20 mouse cellular contexts compared by ENCODE assay signal in genomic region chr4:88213895-88214294, GRCm38 (mm10).
DNase-seq lines count a peak whose midpoint lies in the region; ATAC-seq and TF ChIP-seq lines count a peak whose summit lies in the region.
"Had no signal": no experiment of that assay in that cellular context is flagged by ENCODE, and none has a peak within 500 bp of the region (broad histone marks: within the 10 kb centered on the region; RNA-seq: fewer than 3 reads in every experiment).

No protein-coding gene starts in this region.

- POLR2A ChIA-PET in Patski (lab: Charles Lee), result no interaction called here

- no peaks in the 10 kb centered on the region for H3K79me2 ChIP-seq in C2C12 (ENCODE audit: control insufficient read depth, insufficient read depth)

- H3K36me3 ChIP-seq in lung, embryonic 15.5 days, result no peaks in the 10 kb centered on the region
- no peaks in the 10 kb centered on the region for H3K36me3 ChIP-seq in C2C12 (ENCODE audit: control insufficient read depth, insufficient read depth)
- no peaks in the 10 kb centered on the region for H3K36me3 ChIP-seq in heart, embryonic 10.5 days
- H3K36me3 ChIP-seq: heart, embryonic 12.5 days; intestine, embryonic 15.5 days; liver, embryonic 12.5 days; neural tube, embryonic 12.5 days had no signal

- H3K4me1 ChIP-seq in lung, embryonic 15.5 days, result peaks cover 4% of the 10 kb centered on the region; the same call in 1 of the 2 replicates
- H3K4me1 ChIP-seq in heart, embryonic 10.5 days, result peaks cover 6% of the 10 kb centered on the region; the same call in 1 of the 2 replicates
- H3K4me1 ChIP-seq: liver, embryonic 12.5 days had no signal

- H3K9me3 ChIP-seq in lung, embryonic 15.5 days, result no peaks in the 10 kb centered on the region
- no peaks in the 10 kb centered on the region for H3K9me3 ChIP-seq in heart, embryonic 10.5 days
- H3K9me3 ChIP-seq: forebrain, embryonic 13.5 days; heart, embryonic 12.5 days; intestine, embryonic 15.5 days; liver, embryonic 12.5 days; neural tube, embryonic 12.5 days had no signal

- no peak for TF ChIP-seq CTCF in C2C12 (IDR thresholded peaks at IDR 0.05; ENCODE audit: control insufficient read depth, insufficient read depth, insufficient read length)
- TF ChIP-seq CTCF in Patski (IDR thresholded peaks at IDR 0.05), result no peak

- DNase-seq in lung, postnatal 14 days, result no peak
- peak; percentile 56 for DNase-seq in Patski (ENCODE audit: low read depth, low spot score)
- peak; percentile 10 for DNase-seq in lung, postnatal 25 days (ENCODE audit: low spot score)
- DNase-seq in heart, adult 8-10 months (ENCODE audit: low spot score), result no peak
- no peak for DNase-seq in heart, embryonic 10.5 days (ENCODE audit: low spot score)
- DNase-seq: cerebellum, adult 8-10 months; gastrocnemius, postnatal 36 days; left cerebral cortex, postnatal 4 days; thymus, postnatal 14 days had no signal

- no peak overlapping the region for H3K27ac ChIP-seq in lung, embryonic 15.5 days
- no peak overlapping the region for H3K27ac ChIP-seq in heart, embryonic 10.5 days
- H3K27ac ChIP-seq: forebrain, embryonic 13.5 days; hindbrain, embryonic 14.5 days; intestine, embryonic 15.5 days; kidney, postnatal 0 days; layer of hippocampus, adult 2 months; liver, embryonic 12.5 days; neural tube, embryonic 12.5 days had no signal

- no peak overlapping the region for H3ac ChIP-seq in C2C12 (ENCODE audit: control insufficient read depth, insufficient read length, low read depth)

- ATAC-seq in lung, embryonic 15.5 days (ENCODE audit: borderline replicate concordance, extremely low read depth, low FRiP score, low TSS enrichment), result peak; percentile 77; the same call in 1 of the 2 replicates
- peak; percentile 84 for ATAC-seq in Patski
- ATAC-seq: forebrain, embryonic 13.5 days; intestine, embryonic 15.5 days; liver, embryonic 12.5 days had no signal

- H3K9ac ChIP-seq in lung, embryonic 15.5 days, result no peak overlapping the region
- H3K9ac ChIP-seq: forebrain, embryonic 13.5 days; heart, embryonic 12.5 days; hindbrain, embryonic 14.5 days; intestine, embryonic 15.5 days; liver, embryonic 12.5 days; neural tube, embryonic 12.5 days had no signal

- H3K79me3 ChIP-seq in C2C12 (ENCODE audit: low read depth), result no peaks in the 10 kb centered on the region

- CTCF ChIA-PET in Patski (lab: Charles Lee), result interaction anchor here (1.3 kb wide), 1 partner anchor 8 kb away, joined by 5 read pairs; no protein-coding TSS in a partner anchor

- in situ Hi-C loops in Patski (cut with MboI; ENCODE audit: low pct_unique_long_range_greater_than_20kb), result no loop called here

- no peaks in the 10 kb centered on the region for H3K27me3 ChIP-seq in lung, embryonic 15.5 days
- H3K27me3 ChIP-seq in C2C12 (ENCODE audit: control insufficient read depth, insufficient read depth, insufficient read length) (no peaks in the 10 kb centered on the region), Patski (no peaks in the 10 kb centered on the region)
- no peaks in the 10 kb centered on the region for H3K27me3 ChIP-seq in heart, embryonic 10.5 days (ENCODE audit: insufficient read depth, poor library complexity, severe bottlenecking)
- H3K27me3 ChIP-seq: CH12.LX; forebrain, embryonic 13.5 days; heart, embryonic 12.5 days; intestine, embryonic 15.5 days; liver, embryonic 12.5 days; neural tube, embryonic 12.5 days had no signal

- no peak overlapping the region for H3K4me3 ChIP-seq in lung, embryonic 15.5 days
- H3K4me3 ChIP-seq in C2C12 (ENCODE audit: insufficient read depth, poor library complexity, severe bottlenecking), result no peak overlapping the region
- no peak overlapping the region for H3K4me3 ChIP-seq in heart, embryonic 10.5 days
- H3K4me3 ChIP-seq: forebrain, embryonic 13.5 days; heart, embryonic 12.5 days; intestine, embryonic 15.5 days; layer of hippocampus, adult 2 months; liver, embryonic 12.5 days; neural tube, embryonic 12.5 days had no signal

- no peak overlapping the region for H3K4me2 ChIP-seq in lung, embryonic 15.5 days
- H3K4me2 ChIP-seq: forebrain, embryonic 13.5 days; heart, embryonic 12.5 days; hindbrain, embryonic 14.5 days; intestine, embryonic 15.5 days; liver, embryonic 12.5 days; neural tube, embryonic 12.5 days had no signal

- WGBS in lung, embryonic 15.5 days, result 57% methylated on average over 3 of the region's 3 CpGs
- 98% methylated on average over 3 of the region's 3 CpGs for WGBS in heart, embryonic 10.5 days

TF ChIP-seq in C2C12, 6 proteins besides CTCF, POLR2A, EP300 and RAD21:
- TF ChIP-seq USF1 (IDR thresholded peaks at IDR 0.05; ENCODE audit: low read depth) (peak; percentile 89), CEBPB (IDR thresholded peaks at IDR 0.05; ENCODE audit: low read depth) (no peak), MYOD1 (IDR thresholded peaks at IDR 0.05; ENCODE audit: control insufficient read depth, insufficient read length, low read depth) (peak; percentile 82)

Comparison
In these comparisons a context has a peak if more than half of its experiments do, and no peak if none do; other contexts are left out.
1. DNase-seq: peak in Patski (single experiment) and lung, postnatal 25 days (single experiment); none in lung, postnatal 14 days (single experiment), heart, adult 8-10 months (single experiment) and heart, embryonic 10.5 days (single experiment).